Mouse (Mus musculus) limb, embryonic 10.5 days (tissue): ENCODE data around the gene Itga5. TPM values are rescaled to one million over a fixed set of nuclear protein-coding genes. Genes with fewer than 3 reads are reported as not detected.

Experiments
- DNase-seq: peaks from one replicate; pipeline ENCODE4 v3.0.0-alpha.2; 2017; ENCODE audit warnings: low spot score
- H3K27ac ChIP-seq: fragments of 300-500 bp; sonication (generic); 2 replicates; pipeline ENCODE4 v1.5.1; 2016; ENCODE audit warnings: mild to moderate bottlenecking
- H3K27me3 ChIP-seq: fragments of 300-500 bp; sonication (generic); 2 replicates; pipeline ENCODE4 v1.6.1; 2016; ENCODE audit warnings: low read depth, mild to moderate bottlenecking; ENCODE audit not compliant: poor library complexity, severe bottlenecking
- H3K36me3 ChIP-seq: fragments of 300-500 bp; sonication (generic); 2 replicates; pipeline ENCODE4 v1.6.1; 2016; ENCODE audit warnings: mild to moderate bottlenecking, moderate library complexity
- H3K4me1 ChIP-seq: fragments of 300-500 bp; sonication (generic); 2 replicates; pipeline ENCODE4 v1.6.1; 2016
- H3K4me3 ChIP-seq: fragments of 300-500 bp; sonication (generic); 2 replicates; pipeline ENCODE4 v1.5.1; 2016; ENCODE audit warnings: mild to moderate bottlenecking, moderate library complexity
- H3K9me3 ChIP-seq: fragments of 300-500 bp; sonication (generic); replicated peaks from 2 replicates; pipeline ENCODE4 v1.6.1; 2016; ENCODE audit warnings: mild to moderate bottlenecking
- WGBS: fragments of 180-500 bp; shearing (Covaris S2); methylation state at CpG from one replicate; pipeline ENCODE4 v1.1.7; 2016; 5-methylcytosine and 5-hydroxymethylcytosine counted together
- polyA plus RNA-seq: library from polyadenylated mRNA; unstranded; fragments of >200 nt; fragmentation: Nextera tagmentation; extraction: Ambion mirVana; gene quantifications from 2 replicates; pipeline ENCODE4 v1.2.1, GENCODE M21; 2016

Itga5 gene
- polyA plus RNA-seq, 1 experiment from 2014 or later: 36.6 TPM

DNA sequence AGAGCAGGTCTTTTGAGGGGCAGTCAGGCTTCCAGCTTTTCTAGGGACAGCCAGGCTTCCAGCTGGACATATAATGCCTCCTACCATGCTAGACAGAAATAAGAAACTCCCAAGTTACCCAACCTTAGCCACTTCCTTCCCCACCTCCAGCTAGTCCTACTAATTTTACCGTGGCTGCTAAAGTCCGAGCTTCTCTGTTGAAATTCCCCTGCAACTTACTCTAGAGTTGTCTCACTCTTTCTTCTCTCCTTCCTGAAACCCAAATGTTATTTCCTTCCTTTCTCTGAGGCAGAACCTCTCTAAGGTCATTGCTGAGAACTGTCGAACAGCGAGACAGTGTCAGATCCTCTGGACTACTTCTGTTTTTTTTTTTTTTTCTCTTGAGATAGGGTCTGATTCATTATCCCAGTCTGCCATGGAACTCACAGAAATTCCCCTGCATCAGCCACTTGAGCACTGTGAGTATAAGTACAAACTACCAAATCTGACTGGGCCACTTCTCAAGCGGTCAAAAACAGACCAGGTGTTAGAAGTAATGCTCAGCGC, 56.1 kb downstream of the Itga5 start, which contains the start of gene Gpr84:
Gpr84 (minus strand) TSS at position 248 of the 546 bp plus-strand sequence.
- Histone ChIP-seq H3K4me3 (no peak within 1 kb of the TSS), H3K27me3 (peaks cover 32% of the 10 kb centered on the region), H3K9me3 (no peaks in the 10 kb centered on the region), H3K27ac (no peak within 1 kb of the TSS), H3K36me3 (peaks cover 8% of the 10 kb centered on the region), H3K4me1 (peaks cover 67% of the 10 kb centered on the region)
- DNase-seq: no peak
- 73% methylated on average over 6 of the region's 6 CpGs for WGBS

GRCm38 (mm10) chr15:103308876-103309580, 57.5 kb downstream of the Itga5 start:
- Histone ChIP-seq H3K4me1 (peaks cover 65% of the 10 kb centered on the region), H3K27ac (peak overlapping the region; percentile 74), H3K4me3 (peak overlapping the region; percentile 25), H3K9me3 (no peaks in the 10 kb centered on the region), H3K36me3 (no peaks in the 10 kb centered on the region), H3K27me3 (peaks cover 25% of the 10 kb centered on the region)
- whole genome bisulfite sequencing: 63% methylated on average over 26 of the region's 26 CpGs
- no peak for DNase-seq

GRCm38 (mm10) chr15:103308056-103308875, 58.3 kb downstream of the Itga5 start:
- H3K4me3 ChIP-seq: peak overlapping the region; percentile 25
- peak overlapping the region; percentile 74 for H3K27ac ChIP-seq
- DNase-seq: peak; percentile 65
- 45% methylated on average over 28 of the region's 28 CpGs for WGBS
- peaks cover 65% of the 10 kb centered on the region for H3K4me1 ChIP-seq
- H3K27me3 ChIP-seq: peaks cover 21% of the 10 kb centered on the region
- H3K9me3 ChIP-seq: no peaks in the 10 kb centered on the region
- H3K36me3 ChIP-seq: no peaks in the 10 kb centered on the region

DNA sequence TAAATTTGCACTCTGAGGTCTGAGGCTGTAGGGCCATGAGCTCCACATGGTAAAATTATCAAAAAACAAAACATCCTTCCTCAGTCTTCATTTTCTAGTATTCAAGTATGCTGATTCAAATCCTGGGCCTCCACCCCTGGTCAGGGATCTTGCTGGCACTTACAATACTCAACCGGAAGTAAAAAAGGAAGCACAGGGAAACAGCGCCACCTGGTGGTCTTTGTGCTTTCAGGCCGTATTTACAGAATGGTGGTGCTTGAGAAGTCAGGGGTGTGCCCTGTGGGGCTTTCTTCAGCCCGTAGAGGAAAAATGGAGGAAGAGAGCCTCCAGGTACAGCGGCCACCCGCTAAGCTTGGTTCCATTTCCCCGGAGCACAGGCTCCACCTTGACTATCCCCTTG, 59.4 kb downstream of the Itga5 start:
- Histone ChIP-seq H3K36me3 (no peaks in the 10 kb centered on the region), H3K27me3 (peaks cover 21% of the 10 kb centered on the region), H3K9me3 (no peaks in the 10 kb centered on the region), H3K27ac (peak overlapping the region; percentile 50), H3K4me1 (peaks cover 71% of the 10 kb centered on the region), H3K4me3 (no peak overlapping the region)
- DNase-seq: peak; percentile 99
- WGBS: 0% methylated on average over 7 of the region's 7 CpGs

GRCm38 (mm10) chr15:103305792-103306645, 60.5 kb downstream of the Itga5 start:
- Histone ChIP-seq H3K27ac (peak overlapping the region; percentile 94), H3K36me3 (no peaks in the 10 kb centered on the region), H3K4me1 (peaks cover 82% of the 10 kb centered on the region), H3K27me3 (peaks cover 21% of the 10 kb centered on the region), H3K4me3 (peak overlapping the region; percentile 51), H3K9me3 (no peaks in the 10 kb centered on the region)
- no peak for DNase-seq
- WGBS: 23% methylated on average over 8 of the region's 8 CpGs

DNA sequence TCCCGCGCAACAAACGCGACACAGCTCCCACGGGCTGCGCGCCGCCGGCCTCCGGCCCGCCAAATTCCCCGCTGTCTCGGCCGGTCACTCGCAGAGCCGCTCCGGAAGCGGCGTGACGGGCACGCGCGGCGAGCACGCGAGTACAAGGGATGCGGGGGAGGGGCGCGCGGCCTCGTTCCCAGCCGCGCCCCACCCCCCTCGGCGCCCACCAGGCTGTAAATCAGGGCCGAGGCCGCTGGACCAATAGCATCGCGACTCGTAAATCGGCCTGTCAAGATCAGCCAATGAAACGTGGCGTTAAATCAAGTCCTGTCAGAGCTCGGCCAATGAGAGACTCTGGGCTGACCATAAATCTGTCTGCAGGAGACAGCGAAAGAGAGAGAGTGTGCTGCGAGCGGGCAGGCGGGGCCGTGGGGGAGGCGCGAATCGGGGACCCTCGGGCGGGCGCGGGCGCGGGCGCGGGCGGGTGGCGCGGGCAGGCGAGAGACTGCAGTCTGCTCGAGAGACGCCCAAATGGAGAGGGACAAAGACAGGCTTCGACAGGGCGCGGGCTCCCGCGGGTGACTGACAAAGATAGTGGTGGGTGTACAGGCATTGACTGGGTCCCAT, 61.4 kb downstream of the Itga5 start:
- H3K4me1 ChIP-seq: peaks cover 87% of the 10 kb centered on the region
- peaks cover 21% of the 10 kb centered on the region for H3K27me3 ChIP-seq
- H3K4me3 ChIP-seq: peak overlapping the region; percentile 51
- peak; percentile 99 for DNase-seq
- peak overlapping the region; percentile 94 for H3K27ac ChIP-seq
- no peaks in the 10 kb centered on the region for H3K9me3 ChIP-seq
- no peaks in the 10 kb centered on the region for H3K36me3 ChIP-seq
- under 1% methylated on average over 71 of the region's 71 CpGs for WGBS

DNA sequence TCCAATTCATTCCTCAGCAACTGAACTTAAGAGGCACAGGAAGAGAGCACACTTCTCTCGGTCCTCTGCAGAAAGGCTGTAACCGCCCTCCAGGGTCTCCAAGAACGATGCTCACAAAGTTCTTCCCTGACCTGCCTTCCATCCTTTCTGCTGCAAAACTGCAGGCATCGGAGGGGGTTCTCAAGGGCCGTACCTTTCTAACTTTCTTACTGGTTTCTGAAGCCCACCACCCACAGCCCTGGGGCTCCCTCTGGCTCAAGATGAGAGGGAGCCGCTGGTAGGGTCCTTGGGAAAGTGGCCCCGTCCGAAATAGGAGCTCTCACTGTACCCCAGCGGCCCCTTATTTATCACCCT, 62.0 kb downstream of the Itga5 start:
- WGBS: 0% methylated on average over 9 of the region's 9 CpGs

DNA sequence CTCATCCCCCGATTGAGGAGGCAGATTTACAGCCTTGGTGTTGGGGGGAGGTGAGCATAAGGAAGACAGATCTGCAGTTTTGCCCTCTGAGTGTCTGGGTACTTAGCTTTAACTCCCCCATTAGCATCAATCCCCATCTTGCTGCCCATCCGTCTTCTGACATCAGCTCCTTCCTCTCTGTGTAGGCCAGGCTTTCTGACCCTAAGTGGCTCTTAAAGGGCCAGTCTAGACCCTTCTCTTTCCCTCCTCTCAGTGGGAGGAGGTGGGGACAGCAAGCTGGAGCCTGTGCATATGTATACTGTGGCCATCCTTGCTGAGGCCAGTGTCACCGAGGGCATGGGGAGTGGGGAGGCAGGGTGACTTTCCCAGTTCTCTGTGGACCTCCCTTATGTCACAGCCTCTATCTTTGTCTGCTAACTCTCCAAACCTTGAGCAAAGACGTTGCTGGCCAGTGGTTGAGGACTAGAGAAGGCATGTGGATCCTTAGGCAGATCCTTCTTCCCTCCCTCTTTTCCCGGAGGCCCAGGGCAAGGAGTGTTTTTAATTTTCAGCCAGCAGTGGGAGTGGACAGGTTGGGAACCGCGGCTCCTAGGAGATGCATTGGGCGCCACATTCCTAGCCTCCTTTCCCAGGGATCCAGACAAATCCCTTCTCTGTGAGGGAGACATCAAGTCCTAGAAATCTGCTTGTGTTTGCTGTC, 62.5 kb downstream of the Itga5 start:
- peaks cover 94% of the 10 kb centered on the region for H3K4me1 ChIP-seq

More for the DNA sequence above, 62.0 kb downstream of the Itga5 start:
- peak overlapping the region; percentile 94 for H3K27ac ChIP-seq
- DNase-seq: no peak
- peaks cover 18% of the 10 kb centered on the region for H3K27me3 ChIP-seq
- peaks cover 92% of the 10 kb centered on the region for H3K4me1 ChIP-seq
- peak overlapping the region; percentile 51 for H3K4me3 ChIP-seq
- no peaks in the 10 kb centered on the region for H3K9me3 ChIP-seq
- H3K36me3 ChIP-seq: no peaks in the 10 kb centered on the region

DNA sequence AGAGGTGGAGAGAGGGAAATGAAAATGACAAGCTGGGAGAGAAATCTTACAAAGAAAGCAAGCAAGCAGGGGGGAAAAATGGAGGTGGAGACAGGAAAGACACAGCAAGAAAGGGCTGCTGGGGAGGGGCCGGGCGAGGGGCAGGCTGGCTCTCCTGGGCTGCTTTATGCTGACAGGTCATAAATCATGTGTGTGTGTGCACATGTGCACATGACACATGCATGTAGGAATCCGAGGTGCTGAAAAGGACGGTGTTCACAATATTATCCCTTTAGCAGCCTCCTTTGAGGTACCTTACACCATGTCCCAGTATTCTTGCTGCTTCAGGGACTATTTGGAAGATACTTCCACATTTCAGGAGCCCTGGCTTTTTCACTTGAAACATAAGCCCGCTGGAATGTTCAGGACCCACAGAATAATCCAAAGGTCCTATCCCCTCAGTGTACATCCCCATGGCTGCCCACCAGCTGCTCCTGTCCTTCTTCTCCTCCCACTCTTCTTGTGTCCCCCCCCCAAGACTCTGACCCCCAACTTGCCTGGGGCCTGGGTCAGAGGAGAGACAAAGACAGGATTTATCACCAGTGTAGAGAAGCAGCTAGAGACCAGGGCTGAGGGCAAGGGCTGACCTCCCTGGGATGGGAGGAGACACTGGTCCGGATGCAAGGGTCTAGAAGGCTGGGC, 64.1 kb downstream of the Itga5 start:
- H3K27ac ChIP-seq: peak overlapping the region; percentile 94
- peak overlapping the region; percentile 41 for H3K4me3 ChIP-seq
- peak; percentile 83 for DNase-seq
- H3K9me3 ChIP-seq: no peaks in the 10 kb centered on the region
- WGBS: 3% methylated on average over 6 of the region's 6 CpGs
- peaks cover 97% of the 10 kb centered on the region for H3K4me1 ChIP-seq
- H3K27me3 ChIP-seq: no peaks in the 10 kb centered on the region
- H3K36me3 ChIP-seq: peaks cover 21% of the 10 kb centered on the region

More for the DNA sequence above, 62.5 kb downstream of the Itga5 start:
- DNase-seq: peak; percentile 63
- Histone ChIP-seq H3K4me3 (peak overlapping the region; percentile 51), H3K27me3 (peaks cover 13% of the 10 kb centered on the region), H3K36me3 (peaks cover 5% of the 10 kb centered on the region), H3K9me3 (no peaks in the 10 kb centered on the region), H3K27ac (peak overlapping the region; percentile 94)
- WGBS: 1% methylated on average over 8 of the region's 8 CpGs

- Histone ChIP-seq H3K27me3 (no peaks in the 10 kb centered on the region), H3K4me3 (peak overlapping the region; percentile 41), H3K27ac (peak overlapping the region; percentile 94), H3K4me1 (peaks cover 98% of the 10 kb centered on the region), H3K36me3 (peaks cover 25% of the 10 kb centered on the region), H3K9me3 (no peaks in the 10 kb centered on the region)
- DNase-seq: peak; percentile 70
- 5% methylated on average over 5 of the region's 5 CpGs for whole genome bisulfite sequencing
Measured at GRCm38 (mm10) chr15:103301547-103302340, 64.8 kb downstream of the Itga5 start.
